Mouse (Mus musculus): ENCODE results near the gene Ip6k1. TPM values are rescaled to one million over a fixed set of nuclear protein-coding genes. Genes with fewer than 3 reads are reported as not detected.

Gene Ip6k1
- total and polyA plus RNA-seq, 3 experiments, result 31.8 to 59.1 (median 37.2) TPM

GRCm38 (mm10) chr9:107961351-107961762, 40.9 kb upstream of the Ip6k1 start:
- Histone ChIP-seq H3K36me3 (ENCODE audit: control insufficient read depth in 1 of 2, insufficient read depth in 2 of 2, low read length in 2 of 2) (peaks cover 0 to 14% of the 10 kb centered on the region in 2 experiments; a peak in 2 of 4 replicates), H3K9ac (ENCODE audit: control insufficient read depth, low read depth, low read length, poor library complexity, severe bottlenecking) (no peak overlapping the region), H3K27me3 (ENCODE audit: control insufficient read depth in 1 of 2, insufficient read depth in 2 of 2, low read length in 2 of 2) (no peaks in the 10 kb centered on the region), H3K4me3 (ENCODE audit: control insufficient read depth in 1 of 2, insufficient read depth in 1 of 2, low read depth in 2 of 2, low read length in 2 of 2) (no peak overlapping the region), H3K4me1 (ENCODE audit: control insufficient read depth in 1 of 2, insufficient read depth in 2 of 2, low read length in 2 of 2) (no peaks in the 10 kb centered on the region), H3K27ac (ENCODE audit: control insufficient read depth, low read depth, low read length) (no peak overlapping the region), H3K9me3 (replicated peaks; ENCODE audit: insufficient read depth, low read length) (no peaks in the 10 kb centered on the region), H3K79me2 (ENCODE audit: control insufficient read depth, insufficient read depth, low read length, poor library complexity) (no peaks in the 10 kb centered on the region)
- TF ChIP-seq TAL1 (IDR thresholded peaks at IDR 0.05; ENCODE audit: low read length), result no peak
- TF ChIP-seq ZMIZ1 (IDR thresholded peaks at IDR 0.05; ENCODE audit: low read depth, low read length), result no peak
- no peak for TF ChIP-seq ETS1 (IDR thresholded peaks at IDR 0.05; ENCODE audit: low read depth, low read length)
- TF ChIP-seq MAZ (IDR thresholded peaks at IDR 0.05; ENCODE audit: low read depth, low read length), result no peak
- TF ChIP-seq ELF1 (IDR thresholded peaks at IDR 0.05; ENCODE audit: low read depth, low read length), result no peak
- TF ChIP-seq JUND (IDR thresholded peaks at IDR 0.05; ENCODE audit: low read depth, low read length), result no peak
- TF ChIP-seq POLR2AphosphoS2 (IDR thresholded peaks at IDR 0.05; ENCODE audit: low read length), result no peak
- no peak for TF ChIP-seq ZKSCAN1 (IDR thresholded peaks at IDR 0.05; ENCODE audit: low read depth, low read length)
- no peak for TF ChIP-seq MYC (IDR thresholded peaks at IDR 0.05; ENCODE audit: low read depth, low read length)
- no peak for TF ChIP-seq GATA1 (IDR thresholded peaks at IDR 0.05; ENCODE audit: low read depth, low read length)
- DNase-seq (ENCODE audit: low read depth, low spot score), result no peak

GRCm38 (mm10) chr9:107961881-107962280, 40.4 kb upstream of the Ip6k1 start:
- Histone ChIP-seq H3K36me3 (ENCODE audit: control insufficient read depth in 1 of 2, insufficient read depth in 2 of 2, low read length in 2 of 2) (peaks cover 0 to 16% of the 10 kb centered on the region in 2 experiments; a peak in 2 of 4 replicates), H3K4me1 (ENCODE audit: control insufficient read depth in 1 of 2, insufficient read depth in 2 of 2, low read length in 2 of 2) (no peaks in the 10 kb centered on the region)

GRCm38 (mm10) chr9:107962916-107963315, 39.4 kb upstream of the Ip6k1 start:
- H3K36me3 ChIP-seq (ENCODE audit: control insufficient read depth in 1 of 2, insufficient read depth in 2 of 2, low read length in 2 of 2), result peaks cover 0 to 18% of the 10 kb centered on the region in 2 experiments; a peak in 2 of 4 replicates
- H3K4me3 ChIP-seq (ENCODE audit: control insufficient read depth in 1 of 2, insufficient read depth in 1 of 2, low read depth in 2 of 2, low read length in 2 of 2), result no peak overlapping the region
- H3K27me3 ChIP-seq (ENCODE audit: control insufficient read depth in 1 of 2, insufficient read depth in 2 of 2, low read length in 2 of 2), result no peaks in the 10 kb centered on the region
- no peak for DNase-seq (ENCODE audit: low read depth, low spot score)
- no peaks in the 10 kb centered on the region for H3K79me2 ChIP-seq (ENCODE audit: control insufficient read depth, insufficient read depth, low read length, poor library complexity)
- TF ChIP-seq ELF1 (IDR thresholded peaks at IDR 0.05; ENCODE audit: low read depth, low read length) (no peak), MAFK (IDR thresholded peaks at IDR 0.05; ENCODE audit: borderline replicate concordance, low read depth, low read length) (no peak), ZMIZ1 (IDR thresholded peaks at IDR 0.05; ENCODE audit: low read depth, low read length) (no peak), POLR2AphosphoS5 (IDR thresholded peaks at IDR 0.05; ENCODE audit: borderline replicate concordance, low read depth, low read length) (no peak), POLR2AphosphoS2 (IDR thresholded peaks at IDR 0.05; ENCODE audit: low read length) (no peak), HCFC1 (IDR thresholded peaks at IDR 0.05; ENCODE audit: low read depth, low read length) (no peak), CTCF (IDR thresholded peaks at IDR 0.05 in 2 of 3, conservative IDR thresholded peaks at IDR 0.05 in 1 of 3; ENCODE audit: control insufficient read depth in 1 of 3, insufficient read depth in 1 of 3, low read depth in 2 of 3, low read length in 3 of 3, poor library complexity in 1 of 3, severe bottlenecking in 1 of 3) (no peak), ETS1 (IDR thresholded peaks at IDR 0.05; ENCODE audit: low read depth, low read length) (no peak), TCF12 (IDR thresholded peaks at IDR 0.05; ENCODE audit: low read depth, low read length) (no peak), ZNF384 (IDR thresholded peaks at IDR 0.05; ENCODE audit: low read depth, low read length) (no peak), SIN3A (IDR thresholded peaks at IDR 0.05; ENCODE audit: low read length) (no peak), E2F4 (IDR thresholded peaks at IDR 0.05; ENCODE audit: borderline replicate concordance, low read depth, low read length) (no peak), USF1 (IDR thresholded peaks at IDR 0.05; ENCODE audit: low read depth, low read length) (no peak), POLR2A (IDR thresholded peaks at IDR 0.05; ENCODE audit: control insufficient read depth in 1 of 2, insufficient read depth in 1 of 2, low read depth in 1 of 2, low read length in 2 of 2, poor library complexity in 1 of 2) (no peak), GATA1 (IDR thresholded peaks at IDR 0.05; ENCODE audit: low read depth, low read length) (no peak), UBTF (IDR thresholded peaks at IDR 0.05; ENCODE audit: borderline replicate concordance, insufficient read depth, low read depth, low read length) (no peak), MYB (IDR thresholded peaks at IDR 0.05; ENCODE audit: low read depth, low read length) (no peak)
- no peaks in the 10 kb centered on the region for H3K9me3 ChIP-seq (replicated peaks; ENCODE audit: insufficient read depth, low read length)
- no peak overlapping the region for H3K27ac ChIP-seq (ENCODE audit: control insufficient read depth, low read depth, low read length)
- no peaks in the 10 kb centered on the region for H3K4me1 ChIP-seq (ENCODE audit: control insufficient read depth in 1 of 2, insufficient read depth in 2 of 2, low read length in 2 of 2)
- no peak overlapping the region for H3K9ac ChIP-seq (ENCODE audit: control insufficient read depth, low read depth, low read length, poor library complexity, severe bottlenecking)

More at GRCm38 (mm10) chr9:107961881-107962280, 40.4 kb upstream of the Ip6k1 start:
- H3K9ac ChIP-seq (ENCODE audit: control insufficient read depth, low read depth, low read length, poor library complexity, severe bottlenecking), result no peak overlapping the region
- no peaks in the 10 kb centered on the region for H3K27me3 ChIP-seq (ENCODE audit: control insufficient read depth in 1 of 2, insufficient read depth in 2 of 2, low read length in 2 of 2)
- no peak for DNase-seq (ENCODE audit: low read depth, low spot score)
- H3K27ac ChIP-seq (ENCODE audit: control insufficient read depth, low read depth, low read length), result no peak overlapping the region
- H3K4me3 ChIP-seq (ENCODE audit: control insufficient read depth in 1 of 2, insufficient read depth in 1 of 2, low read depth in 2 of 2, low read length in 2 of 2), result no peak overlapping the region
- TF ChIP-seq CHD1 (IDR thresholded peaks at IDR 0.05; ENCODE audit: low read depth, low read length) (no peak), RAD21 (IDR thresholded peaks at IDR 0.05; ENCODE audit: low read depth, low read length) (peak; percentile 22), CTCF (IDR thresholded peaks at IDR 0.05 in 2 of 3, conservative IDR thresholded peaks at IDR 0.05 in 1 of 3; ENCODE audit: control insufficient read depth in 1 of 3, insufficient read depth in 1 of 3, low read depth in 2 of 3, low read length in 3 of 3, poor library complexity in 1 of 3, severe bottlenecking in 1 of 3) (peak in 2 of 3 experiments; percentile 39; a peak in 3 of 6 replicates), MEF2A (IDR thresholded peaks at IDR 0.05; ENCODE audit: extremely low read depth, insufficient replicate concordance, low read depth, low read length, poor library complexity, severe bottlenecking) (no peak), POLR2AphosphoS5 (IDR thresholded peaks at IDR 0.05; ENCODE audit: borderline replicate concordance, low read depth, low read length) (no peak), SMC3 (IDR thresholded peaks at IDR 0.05; ENCODE audit: low read depth, low read length) (peak; percentile 33), UBTF (IDR thresholded peaks at IDR 0.05; ENCODE audit: borderline replicate concordance, insufficient read depth, low read depth, low read length) (no peak)
- H3K9me3 ChIP-seq (replicated peaks; ENCODE audit: insufficient read depth, low read length), result no peaks in the 10 kb centered on the region
- H3K79me2 ChIP-seq (ENCODE audit: control insufficient read depth, insufficient read depth, low read length, poor library complexity), result no peaks in the 10 kb centered on the region

Measured in MEL (cell line).